Mouse (Mus musculus): ENCODE measurements at regions not wholly inside any gene's neighbourhood (a gene's known extent, or its start where the extent isn't known, plus 50 kb on each side); places are given as distances from the start of the nearest gene placed in this dataset.
"Not testable (repeated sequence)": the region's sequence is repeated elsewhere in the genome, so short reads cannot be mapped to it uniquely, and the experiment has no call there.

GRCm38 (mm10) chr5:18502831-18503230 is 142.7 kb upstream of the Gnai1 start:
- Histone ChIP-seq H3K4me2 (no peak overlapping the region), H3K4me1 (replicated peaks) (no peaks in the 10 kb centered on the region), H3K9me3 (replicated peaks) (no peaks in the 10 kb centered on the region), H3K4me3 (replicated peaks) (no peak overlapping the region), H3K27ac (no peak overlapping the region), H3K9ac (no peak overlapping the region), H3K36me3 (no peaks in the 10 kb centered on the region), H3K27me3 (no peaks in the 10 kb centered on the region)
- no peak for DNase-seq
- 24% methylated on average over 12 of the region's 12 CpGs for WGBS (ENCODE audit: insufficient replicate concordance)
- no peak for ATAC-seq (ENCODE audit: low read depth)

- no peak for DNase-seq
- no peak overlapping the region for H3K9ac ChIP-seq
- no peak overlapping the region for H3K27ac ChIP-seq
- ATAC-seq (ENCODE audit: low read depth): no peak
- no peaks in the 10 kb centered on the region for H3K4me1 ChIP-seq (replicated peaks)
- no peaks in the 10 kb centered on the region for H3K36me3 ChIP-seq
- WGBS (ENCODE audit: insufficient replicate concordance): 60% methylated on average over 4 of the region's 4 CpGs
- no peak overlapping the region for H3K4me2 ChIP-seq
- no peaks in the 10 kb centered on the region for H3K27me3 ChIP-seq
- H3K4me3 ChIP-seq (replicated peaks): no peak overlapping the region
- no peaks in the 10 kb centered on the region for H3K9me3 ChIP-seq (replicated peaks)
These were observed 134.2 kb upstream of the Gnai1 start for GRCm38 (mm10) chr5:18494305-18494704.

DNA sequence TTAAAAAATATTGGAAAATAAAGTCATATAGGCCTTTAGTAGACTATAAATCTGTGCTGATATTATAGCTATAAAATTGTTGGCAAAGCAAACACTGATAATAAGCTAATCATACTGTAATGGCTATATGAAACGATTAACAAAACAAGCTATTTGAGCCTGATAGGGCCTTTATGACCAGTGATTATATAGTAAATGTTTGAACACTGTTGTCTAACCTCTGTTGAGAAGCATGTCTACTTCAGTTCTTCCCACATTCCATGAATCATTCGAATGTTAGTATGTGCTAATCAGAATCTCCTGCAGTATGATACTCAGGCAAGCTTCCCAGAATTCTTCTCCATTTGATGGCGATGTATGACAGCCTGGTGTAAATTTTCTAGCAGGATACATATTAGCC is 129.6 kb upstream of the Gnai1 start:
- no peak overlapping the region for H3K27ac ChIP-seq
- no peak overlapping the region for H3K4me3 ChIP-seq (replicated peaks)
- 58% methylated on average over 3 of the region's 3 CpGs for WGBS (ENCODE audit: insufficient replicate concordance)
- DNase-seq (no peak), ATAC-seq (ENCODE audit: low read depth) (no peak)
- no peak overlapping the region for H3K4me2 ChIP-seq
- H3K36me3 ChIP-seq: no peaks in the 10 kb centered on the region
- no peaks in the 10 kb centered on the region for H3K27me3 ChIP-seq
- H3K9me3 ChIP-seq (replicated peaks): no peaks in the 10 kb centered on the region
- no peak overlapping the region for H3K9ac ChIP-seq
- no peaks in the 10 kb centered on the region for H3K4me1 ChIP-seq (replicated peaks)

GRCm38 (mm10) chr5:18487076-18487772 is 127.1 kb upstream of the Gnai1 start:
- no peak for ATAC-seq (ENCODE audit: low read depth)
- H3K27ac ChIP-seq: no peak overlapping the region

GRCm38 (mm10) chr5:18484376-18484775 is 124.2 kb upstream of the Gnai1 start:
- Histone ChIP-seq H3K4me2 (no peak overlapping the region), H3K4me1 (replicated peaks) (no peaks in the 10 kb centered on the region), H3K4me3 (replicated peaks) (no peak overlapping the region), H3K27ac (no peak overlapping the region), H3K9me3 (replicated peaks) (no peaks in the 10 kb centered on the region), H3K36me3 (no peaks in the 10 kb centered on the region), H3K27me3 (no peaks in the 10 kb centered on the region), H3K9ac (no peak overlapping the region)
- ATAC-seq (ENCODE audit: low read depth) (no peak), DNase-seq (no peak)

More at GRCm38 (mm10) chr5:18487076-18487772, 127.1 kb upstream of the Gnai1 start:
- Histone ChIP-seq H3K9me3 (replicated peaks) (no peaks in the 10 kb centered on the region), H3K27me3 (no peaks in the 10 kb centered on the region), H3K4me2 (no peak overlapping the region), H3K9ac (no peak overlapping the region), H3K4me3 (replicated peaks) (no peak overlapping the region), H3K36me3 (no peaks in the 10 kb centered on the region), H3K4me1 (replicated peaks) (no peaks in the 10 kb centered on the region)
- DNase-seq: no peak
- 15% methylated on average over 1 of the region's 1 CpGs for WGBS (ENCODE audit: insufficient replicate concordance)

GRCm38 (mm10) chr5:18478420-18478819 is 118.3 kb upstream of the Gnai1 start:
- WGBS (ENCODE audit: insufficient replicate concordance): 53% methylated on average over 7 of the region's 7 CpGs
- H3K9me3 ChIP-seq (replicated peaks): no peaks in the 10 kb centered on the region
- no peaks in the 10 kb centered on the region for H3K36me3 ChIP-seq
- no peak overlapping the region for H3K9ac ChIP-seq
- ATAC-seq (ENCODE audit: low read depth) (no peak), DNase-seq (no peak)
- H3K4me3 ChIP-seq (replicated peaks): no peak overlapping the region
- H3K27me3 ChIP-seq: no peaks in the 10 kb centered on the region
- H3K27ac ChIP-seq: no peak overlapping the region
- H3K4me1 ChIP-seq (replicated peaks): no peaks in the 10 kb centered on the region
- no peak overlapping the region for H3K4me2 ChIP-seq

- DNase-seq (no peak), ATAC-seq (ENCODE audit: low read depth) (no peak)
- H3K27ac ChIP-seq: no peak overlapping the region
- H3K4me3 ChIP-seq (replicated peaks): no peak overlapping the region
- no peak overlapping the region for H3K9ac ChIP-seq
- no peak overlapping the region for H3K4me2 ChIP-seq
- WGBS (ENCODE audit: insufficient replicate concordance): 62% methylated on average over 6 of the region's 6 CpGs
- no peaks in the 10 kb centered on the region for H3K4me1 ChIP-seq (replicated peaks)
- H3K27me3 ChIP-seq: no peaks in the 10 kb centered on the region
- no peaks in the 10 kb centered on the region for H3K9me3 ChIP-seq (replicated peaks)
- H3K36me3 ChIP-seq: no peaks in the 10 kb centered on the region
These were observed 117.3 kb upstream of the Gnai1 start for GRCm38 (mm10) chr5:18477372-18478017.

- no peak overlapping the region for H3K27ac ChIP-seq
- no peaks in the 10 kb centered on the region for H3K27me3 ChIP-seq
- no peak for ATAC-seq (ENCODE audit: low read depth)
- H3K36me3 ChIP-seq: no peaks in the 10 kb centered on the region
- no peak overlapping the region for H3K4me3 ChIP-seq (replicated peaks)
- H3K4me1 ChIP-seq (replicated peaks): no peaks in the 10 kb centered on the region
- no peak for DNase-seq
- no peaks in the 10 kb centered on the region for H3K9me3 ChIP-seq (replicated peaks)
- no peak overlapping the region for H3K9ac ChIP-seq
- H3K4me2 ChIP-seq: no peak overlapping the region
These were observed 112.0 kb upstream of the Gnai1 start for GRCm38 (mm10) chr5:18472114-18472513.

- Histone ChIP-seq H3K4me2 (no peak overlapping the region), H3K4me3 (replicated peaks) (no peak overlapping the region), H3K27ac (no peak overlapping the region), H3K9me3 (replicated peaks) (no peaks in the 10 kb centered on the region), H3K27me3 (no peaks in the 10 kb centered on the region), H3K36me3 (no peaks in the 10 kb centered on the region), H3K9ac (no peak overlapping the region), H3K4me1 (replicated peaks) (no peaks in the 10 kb centered on the region)
- WGBS (ENCODE audit: insufficient replicate concordance): 79% methylated on average over 1 of the region's 1 CpGs
- ATAC-seq (ENCODE audit: low read depth) (no peak), DNase-seq (no peak)
These were observed 97.6 kb upstream of the Gnai1 start for GRCm38 (mm10) chr5:18457771-18458170.

GRCm38 (mm10) chr5:18456196-18456595 is 96.0 kb upstream of the Gnai1 start:
- ATAC-seq (ENCODE audit: low read depth) (no peak), DNase-seq (no peak)
- Histone ChIP-seq H3K36me3 (no peaks in the 10 kb centered on the region), H3K4me1 (replicated peaks) (no peaks in the 10 kb centered on the region), H3K9me3 (replicated peaks) (no peaks in the 10 kb centered on the region), H3K4me2 (no peak overlapping the region), H3K27ac (no peak overlapping the region), H3K9ac (no peak overlapping the region), H3K4me3 (replicated peaks) (no peak overlapping the region), H3K27me3 (no peaks in the 10 kb centered on the region)
- 50% methylated on average over 1 of the region's 1 CpGs for WGBS (ENCODE audit: insufficient replicate concordance)

- not testable (repeated sequence) for H3K27me3 ChIP-seq; H3K9ac ChIP-seq; ATAC-seq (ENCODE audit: low read depth); H3K4me3 ChIP-seq (replicated peaks); H3K4me2 ChIP-seq; H3K4me1 ChIP-seq (replicated peaks); H3K27ac ChIP-seq; H3K9me3 ChIP-seq (replicated peaks); H3K36me3 ChIP-seq; DNase-seq
- WGBS (ENCODE audit: insufficient replicate concordance): 57% methylated on average over 6 of the region's 6 CpGs
These were observed 93.0 kb upstream of the Gnai1 start for GRCm38 (mm10) chr5:18452871-18453757.
